Mouse (Mus musculus) hindbrain, embryonic 13.5 days (tissue): ENCODE results near the gene Phlpp1. TPM values are rescaled to one million over a fixed set of nuclear protein-coding genes. Genes with fewer than 3 reads are reported as not detected.

Source experiments
- ATAC-seq: fragments of 200-750 bp; cut with Nextera tagmentation; 2 replicates; pipeline ENCODE4 v1.8.0; 2017; ENCODE audit warnings: moderate TSS enrichment; ENCODE audit not compliant: low FRiP score
- H3K27ac ChIP-seq: fragments of 300-500 bp; sonication (generic); 2 replicates; pipeline ENCODE4 v1.5.1; 2015; ENCODE audit warnings: inconsistent platforms, mild to moderate bottlenecking, moderate library complexity
- H3K27me3 ChIP-seq: fragments of 300-500 bp; sonication (generic); 2 replicates; pipeline ENCODE4 v1.6.1; 2015; ENCODE audit warnings: mild to moderate bottlenecking, inconsistent platforms
- H3K36me3 ChIP-seq: fragments of 300-500 bp; sonication (generic); 2 replicates; pipeline ENCODE4 v1.6.1; 2015; ENCODE audit warnings: mild to moderate bottlenecking, inconsistent platforms
- H3K4me1 ChIP-seq: fragments of 300-500 bp; sonication (generic); replicated peaks from 2 replicates; pipeline ENCODE4 v1.6.1; 2015; ENCODE audit warnings: inconsistent platforms
- H3K4me2 ChIP-seq: fragments of 300-500 bp; sonication (generic); 2 replicates; pipeline ENCODE4 v1.6.1; 2015; ENCODE audit warnings: inconsistent platforms, mild to moderate bottlenecking, moderate library complexity
- H3K4me3 ChIP-seq: fragments of 300-500 bp; sonication (generic); 2 replicates; pipeline ENCODE4 v1.5.1; 2015; ENCODE audit warnings: mild to moderate bottlenecking, inconsistent platforms
- H3K9ac ChIP-seq: fragments of 300-500 bp; sonication (generic); 2 replicates; pipeline ENCODE4 v1.6.1; 2015; ENCODE audit warnings: mild to moderate bottlenecking, inconsistent platforms
- H3K9me3 ChIP-seq: fragments of 300-500 bp; sonication (generic); 2 replicates; pipeline ENCODE4 v1.6.1; 2016; ENCODE audit warnings: inconsistent platforms
- WGBS: fragments of 180-500 bp; shearing (Covaris S2); methylation state at CpG from one replicate; pipeline ENCODE4 v1.1.7; 2015; 5-methylcytosine and 5-hydroxymethylcytosine counted together
- polyA plus RNA-seq: library from polyadenylated mRNA; unstranded; fragments of >200 nt; fragmentation: Nextera tagmentation; extraction: Ambion mirVana; gene quantifications from 2 replicates; pipeline ENCODE4 v1.2.1, GENCODE M21; 2015

Gene Phlpp1
- polyA plus RNA-seq, 1 experiment from 2014 or later = 6.8 TPM

DNA sequence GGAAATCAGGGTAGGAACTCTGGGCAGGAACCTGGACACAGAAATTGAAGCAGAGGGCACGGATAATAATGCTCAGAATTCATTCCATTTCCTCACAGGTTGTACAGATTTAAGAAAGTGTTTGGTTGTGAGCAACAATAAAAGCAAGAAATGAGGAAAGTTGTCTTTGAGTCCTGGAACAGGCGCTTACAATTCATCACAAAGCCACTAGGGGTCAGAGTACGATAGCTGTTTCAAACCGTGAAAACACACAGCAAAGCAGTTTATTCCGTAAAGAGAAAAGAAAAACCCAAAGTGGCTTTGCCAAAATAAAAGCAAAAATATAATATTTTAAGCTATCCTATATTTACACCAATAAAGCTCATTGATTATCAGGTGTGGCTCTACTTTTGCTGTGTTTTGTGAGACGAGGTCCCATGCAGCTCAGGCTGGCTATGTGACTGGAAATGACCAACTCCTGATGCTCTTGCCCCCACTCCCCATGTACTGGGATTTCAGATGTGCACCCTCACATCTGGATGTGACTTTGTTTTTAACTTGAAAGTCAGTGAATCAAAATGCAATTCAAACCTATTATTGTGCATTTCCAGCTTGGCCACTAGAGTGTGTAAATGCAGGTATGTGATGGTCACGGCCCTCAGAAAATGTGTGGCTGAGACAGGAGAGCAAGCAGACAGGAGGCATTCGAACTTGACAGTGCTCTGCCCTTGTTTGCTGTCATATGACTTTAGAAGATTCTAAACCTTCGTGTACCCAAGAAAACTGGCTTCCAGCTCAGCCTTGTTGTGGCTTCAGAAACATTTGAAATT is 253.8 kb downstream of the Phlpp1 start:
- H3K36me3 ChIP-seq = no peaks in the 10 kb centered on the region
- no peak overlapping the region for H3K4me3 ChIP-seq
- H3K27ac ChIP-seq = no peak overlapping the region
- H3K4me1 ChIP-seq = no peaks in the 10 kb centered on the region; the same call in 1 of the 2 replicates
- no peaks in the 10 kb centered on the region for H3K9me3 ChIP-seq
- H3K4me2 ChIP-seq = no peak overlapping the region
- ATAC-seq = 0 out of 2 replicates have a peak, but pooled peaks have one; percentile 49
- 40% methylated on average over 9 of the region's 9 CpGs for WGBS
- H3K27me3 ChIP-seq = no peaks in the 10 kb centered on the region
- H3K9ac ChIP-seq = no peak overlapping the region

DNA sequence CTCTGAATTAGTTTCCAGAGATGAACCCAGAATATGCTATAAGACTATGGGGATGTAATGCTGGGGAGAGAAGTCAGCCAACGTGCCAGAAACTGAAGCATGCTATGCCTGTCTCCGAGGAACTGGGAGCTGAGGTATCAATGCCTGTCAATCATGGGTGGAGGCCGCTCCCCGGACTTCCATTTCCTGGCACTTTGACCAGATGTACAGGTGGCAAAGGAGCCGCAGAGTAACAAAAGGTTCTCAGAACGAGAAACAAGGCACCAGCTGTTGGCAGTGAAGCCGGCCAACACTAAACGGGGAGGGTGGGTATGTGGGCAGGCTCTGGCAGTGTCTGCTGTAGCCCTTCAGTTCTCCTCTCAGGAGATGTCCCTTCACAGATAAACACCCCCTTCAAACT is 256.6 kb downstream of the Phlpp1 start:
- no peaks in the 10 kb centered on the region for H3K27me3 ChIP-seq
- no peak overlapping the region for H3K4me2 ChIP-seq
- no peaks in the 10 kb centered on the region for H3K9me3 ChIP-seq
- peak; percentile 79 for ATAC-seq
- H3K9ac ChIP-seq = no peak overlapping the region; the same call in 1 of the 2 replicates
- H3K36me3 ChIP-seq = no peaks in the 10 kb centered on the region
- H3K4me1 ChIP-seq = no peaks in the 10 kb centered on the region; the same call in 1 of the 2 replicates
- WGBS = 48% methylated on average over 8 of the region's 8 CpGs
- H3K4me3 ChIP-seq = no peak overlapping the region
- no peak overlapping the region for H3K27ac ChIP-seq

DNA sequence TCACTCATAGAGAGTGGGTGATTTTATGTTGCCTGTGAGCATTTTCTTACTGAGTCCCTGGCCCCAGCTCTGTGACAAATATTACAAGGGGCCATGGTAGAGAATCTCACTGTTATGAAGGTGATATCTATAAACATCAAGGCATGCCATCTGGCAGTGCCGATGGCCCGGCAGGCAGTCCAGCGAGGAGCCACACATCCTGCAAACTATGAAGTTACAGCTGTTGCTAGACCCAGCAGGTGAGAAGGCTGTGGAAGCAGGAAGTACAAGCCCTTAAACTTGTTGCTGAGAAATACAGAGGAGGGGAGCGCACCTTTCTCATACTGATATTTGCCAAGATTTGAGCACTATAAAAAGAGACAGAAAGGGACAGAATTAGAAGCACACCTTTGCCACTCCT is 257.0 kb downstream of the Phlpp1 start:
- ATAC-seq = peak; percentile 47
- no peak overlapping the region for H3K4me3 ChIP-seq
- WGBS = 73% methylated on average over 4 of the region's 4 CpGs
- H3K9me3 ChIP-seq = no peaks in the 10 kb centered on the region
- no peaks in the 10 kb centered on the region for H3K27me3 ChIP-seq
- no peaks in the 10 kb centered on the region; the same call in 1 of the 2 replicates for H3K4me1 ChIP-seq
- H3K4me2 ChIP-seq = no peak overlapping the region
- H3K36me3 ChIP-seq = no peaks in the 10 kb centered on the region
- no peak overlapping the region for H3K27ac ChIP-seq
- H3K9ac ChIP-seq = no peak overlapping the region

DNA sequence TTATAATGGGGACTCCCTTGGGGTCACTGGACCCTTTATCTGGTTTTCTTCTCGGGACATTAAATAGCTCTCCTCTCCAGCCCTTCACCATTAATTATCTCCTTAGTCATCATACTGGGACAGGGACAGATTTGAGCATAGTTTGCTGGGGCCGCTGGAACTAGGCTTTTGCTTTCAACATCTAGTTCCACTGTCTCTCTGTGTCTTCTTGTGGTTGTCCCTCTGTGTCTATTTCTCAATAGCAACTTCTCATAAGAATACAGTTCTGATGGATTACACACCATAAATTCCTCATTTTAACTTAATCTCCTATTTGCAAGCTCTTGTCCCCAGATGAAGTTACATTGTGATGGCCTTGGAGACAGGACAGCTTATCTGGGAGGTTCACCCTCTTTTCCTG is 262.0 kb downstream of the Phlpp1 start:
- Histone ChIP-seq H3K9me3 (no peaks in the 10 kb centered on the region), H3K36me3 (no peaks in the 10 kb centered on the region), H3K4me2 (no peak overlapping the region), H3K9ac (no peak overlapping the region), H3K27ac (no peak overlapping the region), H3K4me1 (no peaks in the 10 kb centered on the region), H3K27me3 (no peaks in the 10 kb centered on the region), H3K4me3 (no peak overlapping the region)
- ATAC-seq = no peak
- WGBS = 64% methylated on average over 2 of the region's 2 CpGs

Other genes with a start within 250 kb of the Phlpp1 start
- 2.2 TPM in 2 replicates for gene Zcchc2, start 181.3 kb upstream of the Phlpp1 start, polyA plus RNA-seq